Mouse (Mus musculus) lung, postnatal 0 days (tissue): ENCODE data around the gene Taok2. TPM values are rescaled to one million over a fixed set of nuclear protein-coding genes. Genes with fewer than 3 reads are reported as not detected.

Experiments used
- ATAC-seq: fragments of 200-750 bp; cut with Nextera tagmentation; 2 replicates; pipeline ENCODE4 v1.8.0; 2017; ENCODE audit warnings: moderate library complexity
- DNase-seq: peaks from one replicate; pipeline ENCODE4 v3.0.0-alpha.2; 2016; ENCODE audit warnings: low spot score
- H3K27ac ChIP-seq: fragments of 300-500 bp; sonication (generic); 2 replicates; pipeline ENCODE4 v1.5.1; 2014; ENCODE audit warnings: antibody characterized with exemption, mild to moderate bottlenecking, low read length, mixed read lengths
- H3K27me3 ChIP-seq: fragments of 300-500 bp; sonication (generic); replicated peaks from 2 replicates; pipeline ENCODE4 v1.6.1; 2014; ENCODE audit warnings: low read length, mixed read lengths; ENCODE audit not compliant: insufficient read depth
- H3K36me3 ChIP-seq: fragments of 300-500 bp; sonication (generic); 2 replicates; pipeline ENCODE4 v1.6.1; 2014; ENCODE audit warnings: low read length, mixed read lengths; ENCODE audit not compliant: insufficient read depth
- H3K4me1 ChIP-seq: fragments of 300-500 bp; sonication (generic); 2 replicates; pipeline ENCODE4 v1.6.1; 2014; ENCODE audit warnings: antibody characterized with exemption, low read depth, low read length, mixed read lengths; ENCODE audit not compliant: insufficient read depth
- H3K4me2 ChIP-seq: fragments of 300-500 bp; sonication (generic); replicated peaks from 2 replicates; pipeline ENCODE4 v1.6.1; 2014; ENCODE audit warnings: low read depth, mild to moderate bottlenecking, low read length, moderate library complexity, mixed read lengths
- H3K4me3 ChIP-seq: fragments of 300-500 bp; sonication (generic); 2 replicates; pipeline ENCODE4 v1.5.1; 2014; ENCODE audit warnings: low read depth, low read length
- H3K9ac ChIP-seq: fragments of 300-500 bp; sonication (generic); replicated peaks from 2 replicates; pipeline ENCODE4 v1.6.1; 2014; ENCODE audit warnings: low read depth, mild to moderate bottlenecking
- H3K9me3 ChIP-seq: fragments of 300-500 bp; sonication (generic); 2 replicates; pipeline ENCODE4 v1.6.1; 2016; ENCODE audit warnings: low read length, mixed read lengths
- CTCF ChIP-seq: IDR thresholded peaks from 2 replicates; pipeline ENCODE4 v1.5.1; 2016; ENCODE audit warnings: antibody characterized with exemption, mild to moderate bottlenecking
- EP300 ChIP-seq: IDR thresholded peaks from 2 replicates; pipeline ENCODE4 v1.6.1; 2016; ENCODE audit warnings: antibody characterized with exemption, mild to moderate bottlenecking, control low read depth
- WGBS: fragments of 180-500 bp; shearing (Covaris S2); extraction: QIAGEN DNeasy Blood & Tissue Kit; methylation state at CpG from one replicate; pipeline ENCODE4 v1.1.7; 2014; 5-methylcytosine and 5-hydroxymethylcytosine counted together
- polyA plus RNA-seq: library from polyadenylated mRNA; unstranded; fragments of >200 nt; fragmentation: Nextera tagmentation; extraction: Ambion mirVana; gene quantifications from 2 replicates; pipeline ENCODE4 v1.2.1, GENCODE M21; 2015

Gene Taok2
- polyA plus RNA-seq, 1 experiment from 2014 or later: 36.1 TPM

DNA sequence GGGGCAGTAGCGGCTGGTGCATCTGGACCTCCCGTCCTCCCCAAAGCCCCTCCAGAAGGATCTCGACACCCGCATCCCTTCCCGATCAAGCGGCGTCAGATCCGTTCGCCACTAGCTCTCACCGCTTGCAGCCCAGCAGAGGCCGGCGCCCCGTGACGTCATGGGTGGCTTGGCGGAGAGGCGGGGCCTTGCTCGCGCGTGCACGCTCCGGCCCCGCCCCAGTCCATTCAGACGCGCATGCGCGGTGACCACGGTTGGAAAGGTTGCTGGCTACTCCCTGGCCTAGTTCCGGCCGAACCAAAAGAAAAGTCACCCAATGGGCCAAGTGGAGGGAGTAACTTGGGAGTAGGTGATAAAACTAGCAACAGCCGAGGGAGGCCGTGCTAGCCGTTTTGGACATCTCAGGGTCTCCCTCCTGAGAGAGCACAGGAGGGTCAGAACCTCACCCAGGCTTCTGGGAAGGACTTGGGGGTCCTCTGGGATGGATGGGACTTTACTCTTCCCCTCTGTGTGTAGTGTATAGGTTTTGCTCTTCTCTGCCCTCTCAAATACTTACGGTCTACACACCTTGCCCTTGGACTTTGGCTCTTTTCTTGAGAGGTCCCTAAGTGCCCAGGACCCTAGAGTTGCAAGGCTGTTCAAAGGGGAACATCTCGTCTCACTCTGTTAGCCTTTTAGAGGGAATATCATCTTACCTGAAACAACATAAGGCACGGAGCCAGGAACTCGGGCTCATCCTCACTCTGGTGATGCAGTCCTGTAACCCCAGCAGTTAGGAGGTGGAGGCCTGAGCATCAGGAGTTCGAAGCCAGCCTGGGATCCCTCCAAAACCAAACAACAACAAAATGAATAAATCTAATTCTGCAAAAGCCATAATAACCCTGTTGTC, 13.8 kb upstream of the Taok2 start:
- peak overlapping the region; percentile 73 for H3K4me3 ChIP-seq
- H3K4me1 ChIP-seq: peaks cover 13% of the 10 kb centered on the region; the same call in 1 of the 2 replicates
- no peaks in the 10 kb centered on the region for H3K36me3 ChIP-seq
- TF ChIP-seq CTCF: no peak
- ATAC-seq: peak; percentile 98
- 11% methylated on average over 34 of the region's 37 CpGs for WGBS
- no peaks in the 10 kb centered on the region for H3K27me3 ChIP-seq
- H3K4me2 ChIP-seq: peak overlapping the region; percentile 87
- H3K9me3 ChIP-seq: no peaks in the 10 kb centered on the region
- H3K27ac ChIP-seq: peak overlapping the region; percentile 80
- peak overlapping the region; percentile 68 for H3K9ac ChIP-seq
- peak; percentile 97 for DNase-seq

DNA sequence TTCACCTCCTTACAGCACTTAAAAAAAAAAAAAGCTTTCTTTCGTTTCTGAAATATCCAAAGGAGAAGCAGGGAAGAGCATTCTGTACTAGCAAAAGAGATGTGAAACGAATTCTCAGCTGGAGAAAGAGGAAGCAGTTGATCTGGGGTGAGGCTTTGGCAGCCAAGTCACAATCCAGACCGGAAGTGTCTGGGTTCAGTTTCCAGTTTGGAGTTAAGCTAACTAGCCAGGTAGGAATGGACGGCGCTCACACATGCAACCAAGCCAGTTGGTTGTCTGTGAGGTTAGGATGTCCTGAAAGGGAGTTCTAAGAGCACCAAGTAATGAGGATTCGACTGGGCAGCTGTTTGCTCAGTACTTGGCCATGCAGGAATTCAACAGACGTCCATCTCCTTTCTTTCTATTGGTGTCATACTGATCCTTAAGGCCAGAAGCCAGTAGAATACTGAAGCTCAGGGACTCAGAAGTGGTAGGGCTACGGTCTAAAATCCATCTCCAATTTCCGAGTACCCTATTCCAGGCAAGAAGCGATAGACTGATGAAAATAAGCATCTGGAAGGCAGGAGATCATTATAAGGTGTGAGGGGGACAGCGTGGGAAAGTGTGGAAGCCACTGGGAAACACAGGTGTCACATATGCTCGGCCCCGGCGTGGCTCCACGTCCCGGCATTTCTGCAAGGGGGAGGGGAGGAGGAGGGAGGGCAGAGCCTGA, 13.0 kb upstream of the Taok2 start:
- WGBS: 16% methylated on average over 16 of the region's 16 CpGs
- Histone ChIP-seq H3K27ac (peak overlapping the region; percentile 80), H3K4me1 (peaks cover 13% of the 10 kb centered on the region; the same call in 1 of the 2 replicates), H3K9ac (peak overlapping the region; percentile 68), H3K36me3 (no peaks in the 10 kb centered on the region), H3K27me3 (no peaks in the 10 kb centered on the region), H3K4me3 (peak overlapping the region; percentile 73), H3K4me2 (peak overlapping the region; percentile 87), H3K9me3 (no peaks in the 10 kb centered on the region)
- peak; percentile 67 for ATAC-seq
- TF ChIP-seq CTCF (no peak), EP300 (no peak)
- peak; percentile 59 for DNase-seq

DNA sequence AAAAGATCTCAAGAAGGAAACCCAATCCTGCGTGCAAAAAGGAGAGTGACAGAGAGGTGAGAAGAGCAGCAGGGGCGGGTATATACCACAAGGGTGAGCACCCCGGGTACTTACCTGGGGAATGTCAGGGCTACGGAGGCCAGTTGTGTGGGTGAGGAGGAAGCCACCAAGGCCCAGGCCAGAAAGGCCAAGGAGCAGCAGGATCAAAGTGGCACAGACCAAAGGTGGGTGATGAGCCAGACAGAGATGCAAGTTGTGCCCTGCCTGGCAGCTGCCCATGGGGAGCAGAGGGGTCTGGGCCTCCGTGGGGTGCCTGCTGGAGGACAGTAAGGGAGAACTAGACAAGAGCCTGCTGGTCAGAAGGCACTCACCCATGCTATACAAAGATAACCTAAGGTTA, 12.4 kb upstream of the Taok2 start:
- H3K9me3 ChIP-seq: no peaks in the 10 kb centered on the region
- H3K9ac ChIP-seq: no peak overlapping the region
- ATAC-seq (no peak), DNase-seq (no peak)
- no peaks in the 10 kb centered on the region for H3K27me3 ChIP-seq
- TF ChIP-seq EP300 (no peak), CTCF (no peak)
- H3K36me3 ChIP-seq: no peaks in the 10 kb centered on the region
- 82% methylated on average over 5 of the region's 5 CpGs for WGBS
- peak overlapping the region; percentile 80 for H3K27ac ChIP-seq
- H3K4me1 ChIP-seq: peaks cover 13% of the 10 kb centered on the region; the same call in 1 of the 2 replicates
- H3K4me2 ChIP-seq: peak overlapping the region; percentile 87
- no peak overlapping the region for H3K4me3 ChIP-seq

DNA sequence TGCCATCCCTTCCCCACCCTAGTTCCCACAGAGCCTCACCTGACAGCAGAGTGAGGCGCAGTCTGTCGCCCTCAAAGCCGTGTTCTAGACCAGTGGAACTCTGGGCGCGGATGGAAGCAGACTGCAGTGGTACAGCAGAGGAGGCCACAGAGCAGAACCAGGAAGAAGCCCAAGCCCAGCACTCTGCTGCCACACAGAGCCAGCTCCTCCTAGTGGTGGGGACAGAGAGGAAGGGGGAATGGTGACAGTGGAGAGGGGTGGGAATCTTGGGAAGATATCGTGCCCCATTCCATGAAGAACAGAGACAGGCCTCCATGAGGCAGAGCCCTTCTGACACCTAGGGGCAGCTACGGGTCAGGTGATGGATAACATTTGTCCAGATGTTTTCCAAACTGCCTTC, 4.3 kb upstream of the Taok2 start:
- no peaks in the 10 kb centered on the region for H3K4me1 ChIP-seq
- no peak overlapping the region for H3K4me3 ChIP-seq
- no peak overlapping the region for H3K9ac ChIP-seq
- H3K27me3 ChIP-seq: no peaks in the 10 kb centered on the region
- TF ChIP-seq CTCF: peak; percentile 82
- TF ChIP-seq EP300: no peak
- no peak overlapping the region for H3K4me2 ChIP-seq
- no peak for ATAC-seq
- H3K9me3 ChIP-seq: no peaks in the 10 kb centered on the region
- H3K36me3 ChIP-seq: 0 out of 2 replicates have a peak, but pooled peaks cover 6% of the 10 kb centered on the region
- peak; percentile 56 for DNase-seq
- H3K27ac ChIP-seq: no peak overlapping the region
- 38% methylated on average over 7 of the region's 7 CpGs for WGBS

DNA sequence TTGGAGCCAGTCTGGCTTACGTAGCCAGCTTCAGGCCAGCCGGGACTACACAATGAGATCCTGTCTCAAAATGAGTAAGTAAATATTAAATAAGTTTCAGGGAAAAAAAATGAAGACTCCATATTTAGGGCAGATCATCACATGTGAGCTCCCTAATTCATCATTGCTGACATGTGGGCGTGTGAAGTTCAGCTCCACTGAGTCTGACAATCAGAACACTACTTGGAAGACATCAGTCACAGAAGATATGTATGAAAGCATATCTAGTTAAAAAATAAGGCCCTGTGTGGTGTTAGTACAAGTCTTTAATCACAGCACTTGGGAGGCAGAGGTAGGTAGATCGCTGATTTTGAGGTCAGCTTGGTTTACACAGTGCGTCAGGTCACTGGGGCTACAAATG, 2.8 kb upstream of the Taok2 start:
- ATAC-seq: no peak
- WGBS: 64% methylated on average over 5 of the region's 5 CpGs

DNA sequence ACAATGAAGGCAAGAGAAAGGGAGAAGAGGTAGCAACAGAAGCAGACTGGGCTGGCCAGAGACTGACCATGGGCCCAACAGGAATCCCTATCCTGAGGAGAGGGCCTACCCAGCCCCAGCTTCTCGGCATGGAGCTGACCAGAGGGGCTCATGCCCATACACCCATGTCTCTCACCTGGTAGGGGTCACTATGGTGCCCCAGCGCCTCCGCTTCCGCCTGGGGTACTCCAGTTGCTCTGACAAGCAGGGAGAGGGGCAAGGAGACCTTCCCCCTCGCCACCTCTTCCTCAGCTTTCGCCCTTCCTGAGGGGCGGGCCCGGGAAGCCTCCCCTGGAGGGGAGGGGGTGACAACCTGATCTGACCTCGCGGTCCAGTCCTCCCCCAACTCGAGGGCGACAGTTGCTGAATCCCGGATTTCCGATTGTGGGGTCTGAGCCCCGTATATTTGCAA, 747 bp downstream of the Taok2 start:
- H3K27ac ChIP-seq: peak overlapping the region; percentile 93
- DNase-seq (no peak), ATAC-seq (no peak)
- H3K9ac ChIP-seq: peak overlapping the region; percentile 74
- H3K27me3 ChIP-seq: no peaks in the 10 kb centered on the region
- H3K4me2 ChIP-seq: peak overlapping the region; percentile 92
- peak overlapping the region; percentile 81 for H3K4me3 ChIP-seq
- under 1% methylated on average over 15 of the region's 15 CpGs for WGBS
- H3K36me3 ChIP-seq: peaks cover 15% of the 10 kb centered on the region
- no peaks in the 10 kb centered on the region for H3K9me3 ChIP-seq
- H3K4me1 ChIP-seq: peaks cover 12% of the 10 kb centered on the region; the same call in 1 of the 2 replicates
- TF ChIP-seq EP300 (no peak), CTCF (no peak)

More for the DNA sequence above, 2.8 kb upstream of the Taok2 start:
- Histone ChIP-seq H3K27me3 (no peaks in the 10 kb centered on the region), H3K27ac (no peak overlapping the region), H3K9me3 (no peaks in the 10 kb centered on the region), H3K4me2 (no peak overlapping the region), H3K36me3 (0 out of 2 replicates have a peak, but pooled peaks cover 6% of the 10 kb centered on the region), H3K4me3 (no peak overlapping the region), H3K4me1 (peaks cover 5% of the 10 kb centered on the region; the same call in 1 of the 2 replicates), H3K9ac (no peak overlapping the region)
- no peak for DNase-seq
- TF ChIP-seq CTCF: no peak
- no peak for TF ChIP-seq EP300
